Mouse (Mus musculus): Measurements from ENCODE around the gene Ggact.

Gene Ggact

DNA sequence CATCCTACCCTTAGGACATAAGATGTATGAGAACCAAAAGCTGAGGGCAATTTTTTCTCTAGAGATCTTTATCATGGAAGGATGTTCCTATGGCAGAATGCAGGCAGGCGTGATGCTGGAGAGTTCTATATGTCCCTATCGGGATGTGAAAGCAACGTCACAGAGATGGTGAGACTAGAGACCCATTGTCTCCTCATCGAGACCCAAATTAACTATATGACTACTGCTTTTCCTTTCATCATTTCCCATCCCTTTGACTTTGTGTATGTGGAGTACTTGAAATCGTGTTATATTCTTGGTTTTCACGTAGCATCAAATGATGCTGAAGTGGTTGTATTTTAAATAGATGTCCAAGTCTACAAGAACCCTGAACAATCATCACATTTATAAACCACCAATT lies at the start of gene Ggact:
TSS of gene Ggact (minus strand) at position 101 of the 400 bp plus-strand sequence.
- no peak for DNase-seq (ENCODE audit: low spot score)

DNA sequence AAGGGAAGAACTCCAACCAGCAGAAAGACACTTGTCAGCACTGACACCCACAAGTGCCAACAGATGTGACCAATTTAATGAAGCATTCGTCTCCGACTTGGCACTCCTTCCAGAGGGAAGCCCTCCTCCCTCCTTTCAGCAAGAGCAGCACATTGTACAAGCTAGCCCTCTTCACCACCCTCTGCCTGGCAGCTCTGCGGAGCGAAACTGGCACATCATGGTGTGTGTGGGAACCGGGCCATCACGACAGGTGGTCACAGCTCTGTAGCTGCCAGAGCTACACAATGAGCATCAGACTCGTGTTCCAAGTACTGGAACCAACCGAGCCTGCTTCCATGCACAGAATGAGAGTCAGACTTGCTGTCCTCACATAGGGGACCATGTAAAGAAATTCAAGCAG lies 44.4 kb upstream of the Ggact start:
- peak; percentile 23 for DNase-seq (ENCODE audit: low spot score)

DNA sequence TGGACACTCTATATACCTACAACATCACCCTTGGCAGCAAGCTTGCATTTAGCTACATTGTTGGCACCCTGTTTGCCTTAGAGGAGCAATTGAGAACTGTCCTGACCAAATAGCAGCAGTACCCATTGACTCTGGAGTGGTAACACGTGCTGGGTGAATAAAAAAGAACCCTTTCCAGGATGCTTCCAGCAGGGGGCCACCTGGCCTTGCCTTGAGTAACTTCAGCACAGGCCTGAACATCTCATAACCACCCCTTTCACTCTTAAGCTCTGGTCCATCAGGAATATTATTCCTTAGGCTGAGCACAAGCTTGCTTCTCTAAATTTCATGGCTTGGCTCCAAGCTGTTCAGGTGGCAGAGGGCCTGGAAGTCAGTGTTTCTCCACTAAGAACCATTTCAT lies 39.8 kb upstream of the Ggact start:
- peak; percentile 44 for DNase-seq (ENCODE audit: low spot score)

DNA sequence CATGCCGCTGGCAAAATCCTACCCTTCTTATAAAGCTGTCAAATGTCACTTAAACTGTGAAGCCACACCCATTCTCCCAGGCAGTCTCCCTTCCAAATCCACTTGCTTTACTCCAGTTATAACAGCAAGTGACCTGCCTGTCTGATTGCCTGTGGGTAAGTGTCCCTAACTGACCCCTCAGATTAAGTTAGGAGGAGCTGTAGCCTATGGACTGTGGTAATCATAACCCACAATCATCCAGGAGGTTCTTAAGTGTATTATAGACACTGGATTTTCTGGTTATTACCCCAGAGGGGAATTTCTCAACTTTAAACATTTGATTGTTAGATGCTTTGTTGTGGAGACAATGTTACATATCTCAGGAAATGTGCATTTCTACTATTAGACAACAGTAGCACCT lies 39.0 kb upstream of the Ggact start:
- DNase-seq (ENCODE audit: low spot score), result no peak

DNA sequence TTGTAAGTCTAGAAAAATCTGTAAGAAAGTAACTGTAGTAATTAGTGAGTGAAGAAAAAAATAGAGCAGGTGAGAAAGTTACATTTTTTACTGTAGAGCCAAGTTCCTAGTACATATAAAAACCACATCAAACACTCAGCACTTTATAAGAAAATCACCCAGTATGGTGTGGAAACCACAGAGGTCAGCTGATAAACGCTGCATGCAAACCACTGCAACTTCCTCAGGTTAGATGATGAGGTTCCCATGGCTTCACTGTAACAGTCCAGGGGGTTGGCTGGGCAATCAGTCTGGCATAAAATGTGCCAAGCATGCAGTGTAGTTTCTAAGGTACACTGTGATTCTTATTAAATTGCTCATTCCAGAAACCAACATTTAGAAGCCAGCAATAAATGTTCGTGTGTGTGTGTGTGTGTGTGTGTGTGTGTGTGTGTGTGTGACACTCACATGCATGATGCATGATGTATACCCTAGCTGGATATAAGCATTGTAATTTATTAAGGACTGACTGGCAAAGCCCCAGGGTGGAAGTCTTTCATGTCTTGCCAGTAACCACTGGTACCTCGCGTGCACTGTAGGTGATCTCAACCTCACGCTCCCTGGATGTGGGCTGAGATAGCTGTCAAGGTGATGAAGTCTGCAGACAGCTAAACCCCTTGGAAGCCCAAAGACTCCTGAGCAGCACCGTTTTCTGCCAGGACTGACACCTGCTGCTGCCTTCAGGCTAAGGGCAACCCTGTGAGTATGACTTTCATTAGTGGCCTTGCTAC lies 38.3 kb upstream of the Ggact start:
- no peak for DNase-seq (ENCODE audit: low spot score)

DNA sequence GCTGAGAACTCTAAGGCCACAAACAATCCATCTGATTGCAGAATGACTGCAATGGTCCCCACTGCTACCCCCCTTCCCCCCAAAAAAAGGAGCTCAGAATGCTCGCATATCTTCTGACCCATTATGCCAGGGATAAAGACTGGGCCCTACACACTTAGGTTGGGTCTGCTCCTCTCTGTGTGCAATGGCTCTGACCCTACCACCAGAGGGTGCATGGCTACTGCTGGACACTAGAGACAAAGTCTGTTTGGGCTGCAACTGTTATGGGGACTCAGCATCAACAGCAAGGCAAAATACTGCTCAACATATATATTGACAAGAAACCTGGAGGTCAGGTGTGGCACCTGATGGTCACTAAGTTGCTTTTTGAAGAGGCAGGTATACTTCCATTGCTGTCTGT lies 37.4 kb upstream of the Ggact start:
- no peak for DNase-seq (ENCODE audit: low spot score)

DNA sequence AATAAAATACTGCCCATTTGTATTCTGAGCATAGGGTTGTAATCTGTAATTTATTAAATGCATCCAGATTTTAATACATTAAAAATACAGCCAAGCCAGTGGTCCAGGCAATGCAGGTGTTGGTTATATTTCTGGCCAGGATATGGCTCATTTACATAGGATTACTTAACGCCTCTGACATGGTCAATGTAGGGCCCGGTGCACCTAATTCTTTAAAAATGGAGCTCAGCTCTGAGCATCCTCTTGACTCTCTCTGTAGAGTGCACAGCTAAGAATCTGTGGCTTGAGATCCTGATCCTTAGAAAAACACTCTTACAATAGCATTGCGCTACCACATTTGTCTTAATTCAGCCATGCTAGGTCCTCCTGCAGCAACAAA lies 29.9 kb upstream of the Ggact start:
- DNase-seq (ENCODE audit: low spot score), result no peak

DNA sequence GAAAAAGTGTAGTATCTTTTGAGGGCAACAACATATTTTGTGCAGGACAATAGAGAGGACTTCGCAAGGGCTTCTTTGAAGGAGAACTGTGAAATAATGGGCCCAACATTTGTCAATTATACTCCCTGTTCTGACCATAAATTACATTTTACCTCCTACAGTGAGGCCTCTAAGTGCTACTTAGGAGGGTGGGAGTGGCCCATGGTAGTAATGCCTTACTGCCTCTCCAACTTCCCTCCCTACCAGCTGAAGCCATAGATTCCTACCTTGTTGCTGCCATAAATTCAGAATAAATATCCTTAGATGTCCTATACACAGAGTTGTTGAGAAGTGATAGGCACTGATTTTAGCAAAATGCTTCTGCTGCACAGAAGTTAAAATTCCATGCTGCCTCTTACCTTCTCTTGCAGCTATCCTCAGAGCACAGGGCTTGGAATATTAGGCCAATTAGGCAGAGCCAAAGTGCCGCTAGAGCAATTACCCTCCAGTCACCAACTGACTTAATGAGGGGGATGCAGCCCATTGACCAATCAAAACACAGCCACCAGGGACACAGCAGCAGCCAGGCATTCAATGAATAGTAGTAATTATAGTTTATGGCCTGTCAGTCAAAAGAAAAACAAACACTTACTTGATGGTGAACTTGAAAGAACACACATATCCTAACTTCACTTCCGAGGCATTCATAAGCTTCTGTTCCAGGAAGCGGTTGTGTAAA lies 29.4 kb upstream of the Ggact start:
- DNase-seq (ENCODE audit: low spot score), result no peak

DNA sequence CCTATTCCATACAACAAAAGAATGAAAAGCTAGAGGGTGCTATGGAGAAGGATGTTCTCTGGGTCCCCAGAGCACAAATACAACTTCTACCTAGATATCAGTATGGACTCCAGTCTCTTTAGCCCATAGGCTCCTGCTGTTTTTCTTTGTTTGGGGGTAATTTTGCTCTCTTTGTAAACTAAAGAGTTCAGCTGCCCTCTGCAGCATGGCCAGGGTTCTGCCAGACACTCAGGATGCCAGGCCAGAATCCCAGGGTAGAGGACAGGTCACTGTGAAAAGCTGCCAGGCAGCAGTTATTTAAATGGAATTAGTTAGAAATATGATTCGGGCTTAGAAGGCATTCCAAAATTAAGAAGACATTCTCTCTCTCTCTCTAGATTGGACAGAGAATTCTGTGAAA lies 22.9 kb upstream of the Ggact start:
- DNase-seq (ENCODE audit: low spot score), result no peak

DNA sequence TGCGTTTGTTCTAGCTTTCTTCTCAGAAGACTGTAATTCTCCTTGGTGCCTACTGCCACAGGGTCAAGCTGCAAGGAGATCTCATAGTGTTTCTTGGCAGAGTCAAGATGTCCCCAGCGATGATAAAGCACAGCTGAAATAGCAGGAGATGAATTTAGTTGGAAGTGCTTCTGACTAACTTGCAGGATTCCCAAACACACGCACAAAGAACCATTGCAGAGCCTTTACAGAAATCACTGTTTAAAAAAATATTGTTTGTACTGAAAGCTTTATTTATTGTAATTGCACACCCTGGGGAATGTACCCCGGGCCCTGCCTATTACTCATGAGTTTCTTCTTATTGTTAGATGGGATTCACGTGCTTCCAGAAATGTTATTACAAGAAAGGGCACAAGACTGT lies 6.5 kb upstream of the Ggact start:
- no peak for DNase-seq (ENCODE audit: low spot score)

DNA sequence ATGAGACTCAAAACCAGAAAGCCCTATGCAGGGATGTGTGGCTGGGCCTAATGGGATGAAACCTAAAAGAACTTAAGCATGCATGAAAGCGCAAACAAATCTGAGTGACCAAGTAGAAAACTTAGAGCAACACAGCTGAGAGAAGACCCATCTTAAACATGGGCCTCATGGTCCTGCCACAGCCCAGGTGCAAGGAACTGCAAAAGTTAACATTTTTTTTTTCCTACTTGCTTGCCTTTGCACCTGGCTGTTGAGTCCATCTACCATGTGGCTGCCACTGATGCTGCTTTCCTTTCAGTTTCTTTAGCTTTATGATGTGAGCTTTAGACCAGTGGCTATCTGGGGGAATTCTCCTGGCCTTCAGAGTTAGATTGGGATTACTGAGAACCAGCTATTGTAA lies 4.1 kb upstream of the Ggact start:
- no peak for DNase-seq (ENCODE audit: low spot score)

DNA sequence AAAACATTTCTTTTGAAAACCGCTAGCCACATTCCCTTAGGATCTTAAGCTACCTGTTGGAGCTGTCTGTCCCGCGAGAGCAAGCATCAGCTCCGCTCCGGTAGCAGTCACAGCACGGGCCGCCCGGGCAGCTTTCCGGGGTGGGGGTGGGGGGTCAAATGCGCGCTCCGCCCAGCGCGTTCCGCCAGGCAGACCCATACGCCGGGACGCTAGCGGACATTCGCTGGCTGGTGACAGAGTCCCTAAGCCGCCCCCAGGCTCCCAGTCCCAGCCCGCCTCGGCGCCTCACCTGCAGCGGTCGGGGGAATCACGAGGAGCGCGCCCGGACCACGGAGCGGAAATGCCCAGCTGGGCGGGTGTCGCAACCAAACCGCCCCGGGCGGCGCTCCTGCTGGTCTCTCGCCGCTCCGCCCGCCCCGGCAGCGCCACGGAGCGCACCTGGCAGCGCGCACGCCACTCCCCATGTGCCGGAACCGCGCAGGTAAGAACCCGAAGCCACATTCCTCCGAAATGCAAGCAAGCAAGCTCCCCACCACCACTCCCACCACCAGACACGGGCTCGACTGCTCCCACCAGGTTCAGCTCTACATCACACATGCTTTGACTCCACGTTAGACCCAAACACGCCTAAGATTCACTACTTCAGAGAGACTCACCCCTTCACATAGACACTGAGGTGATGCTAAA lies 602 bp downstream of the Ggact start:
- DNase-seq (ENCODE audit: low spot score), result peak; percentile 72

DNA sequence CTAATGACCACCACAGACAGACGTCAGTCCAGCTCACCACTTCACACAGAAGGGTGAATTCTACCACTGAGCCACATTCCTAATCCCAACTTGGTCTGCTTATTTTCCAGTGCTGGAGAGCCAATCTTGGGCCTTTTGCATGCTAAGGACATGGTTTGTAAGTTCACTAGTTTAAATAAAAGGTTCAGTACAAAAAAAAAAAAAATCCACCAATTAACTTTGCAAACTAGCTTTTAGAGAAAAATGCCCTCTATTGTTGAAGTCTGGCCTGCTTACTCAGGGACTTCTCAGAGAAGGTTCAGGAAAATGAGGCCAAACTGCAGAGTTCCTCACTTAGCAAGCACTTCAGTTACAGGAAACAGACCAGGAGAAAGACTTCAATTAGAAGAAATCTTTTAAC lies 1.4 kb downstream of the Ggact start:
- no peak for DNase-seq (ENCODE audit: low spot score)

DNA sequence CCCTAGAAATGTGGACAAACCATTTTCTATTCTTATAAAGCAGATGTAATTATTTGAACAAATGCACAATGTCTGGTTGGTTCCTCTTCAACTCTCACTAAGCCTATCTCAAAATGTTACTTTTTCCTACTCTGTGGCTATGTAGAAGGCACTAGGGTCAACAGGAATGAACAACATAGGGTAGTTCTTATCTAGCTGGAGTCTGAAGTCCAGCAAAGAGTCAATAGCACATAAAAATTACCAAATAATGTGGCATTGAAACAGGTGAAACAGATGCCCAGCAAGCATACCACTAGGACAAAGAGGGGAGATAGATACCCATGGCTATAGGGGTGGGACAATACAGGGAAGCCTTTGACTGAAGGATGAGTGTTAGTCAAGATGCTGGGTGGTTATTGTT lies 2.3 kb downstream of the Ggact start:
- no peak for DNase-seq (ENCODE audit: low spot score)

DNA sequence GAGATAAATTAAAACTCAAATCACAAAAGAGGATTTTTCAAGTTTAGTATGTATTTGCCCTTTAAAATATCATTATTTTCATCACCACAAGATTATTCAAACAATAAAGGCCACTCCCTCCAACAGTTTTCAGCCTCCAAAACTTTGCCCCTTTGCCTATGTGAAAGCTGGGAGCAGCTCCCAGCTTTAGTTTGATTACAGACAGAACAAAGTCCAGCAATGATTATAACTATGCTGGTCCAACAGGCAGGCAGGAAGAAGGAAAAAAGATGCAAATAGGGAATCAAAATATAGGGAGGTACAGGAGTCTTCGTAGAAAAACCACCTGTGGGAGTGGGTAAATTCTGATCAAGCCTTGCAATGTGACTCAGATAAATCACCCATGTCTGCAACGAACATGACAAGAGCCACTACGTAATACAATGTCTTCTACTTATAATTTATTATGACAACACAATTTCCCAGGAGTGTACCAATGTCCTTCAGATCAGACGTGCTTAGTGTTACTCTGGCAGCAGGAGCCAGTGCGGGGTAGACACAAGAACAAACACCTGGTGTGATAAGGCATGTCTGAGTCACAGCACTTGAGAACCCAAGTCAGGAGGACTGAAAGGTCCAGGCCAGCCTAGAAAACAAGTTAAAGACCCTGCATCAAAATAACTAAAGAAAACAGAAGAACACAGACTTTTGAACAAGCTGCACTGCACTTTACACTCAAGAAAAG lies 4.0 kb downstream of the Ggact start:
- DNase-seq (ENCODE audit: low spot score), result no peak

DNA sequence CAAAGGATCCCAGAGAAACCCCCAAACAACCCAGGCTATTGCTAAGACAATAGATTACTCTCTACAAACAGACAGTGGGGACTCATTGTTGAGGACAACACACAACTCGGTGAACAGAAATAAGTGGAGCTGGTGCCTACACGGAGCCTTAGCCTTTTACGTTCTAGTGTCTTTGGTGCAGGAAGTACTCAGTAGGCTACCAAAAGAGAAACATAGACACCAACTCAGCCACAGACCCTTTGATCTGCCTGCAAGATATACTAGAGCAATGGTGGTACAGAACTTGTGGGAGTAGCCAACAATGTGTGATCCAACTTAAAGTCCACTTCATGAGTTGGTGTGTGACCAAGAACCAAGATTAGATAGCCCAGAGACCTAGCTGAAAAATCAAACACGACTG lies 5.5 kb downstream of the Ggact start:
- DNase-seq (ENCODE audit: low spot score), result no peak

DNA sequence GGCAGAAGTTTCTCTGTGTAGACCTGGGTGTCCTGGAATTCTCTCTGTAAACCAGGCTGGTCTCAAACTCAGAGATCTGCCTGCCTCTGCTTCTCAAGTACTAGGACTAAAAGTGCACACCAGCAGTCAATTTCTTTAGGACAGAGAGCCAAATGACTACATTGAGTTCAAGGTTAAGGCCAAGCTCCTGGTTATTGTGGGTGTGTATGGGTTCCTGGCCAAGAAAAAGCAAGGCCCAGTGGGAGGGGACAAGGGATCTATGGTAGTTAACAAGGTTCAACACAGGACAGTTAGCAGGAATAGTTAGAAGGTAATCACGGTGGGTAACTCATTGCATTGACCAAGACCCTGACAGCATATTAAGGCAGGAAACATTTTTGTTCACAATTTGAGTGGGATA lies 8.6 kb downstream of the Ggact start:
- no peak for DNase-seq (ENCODE audit: low spot score)

DNA sequence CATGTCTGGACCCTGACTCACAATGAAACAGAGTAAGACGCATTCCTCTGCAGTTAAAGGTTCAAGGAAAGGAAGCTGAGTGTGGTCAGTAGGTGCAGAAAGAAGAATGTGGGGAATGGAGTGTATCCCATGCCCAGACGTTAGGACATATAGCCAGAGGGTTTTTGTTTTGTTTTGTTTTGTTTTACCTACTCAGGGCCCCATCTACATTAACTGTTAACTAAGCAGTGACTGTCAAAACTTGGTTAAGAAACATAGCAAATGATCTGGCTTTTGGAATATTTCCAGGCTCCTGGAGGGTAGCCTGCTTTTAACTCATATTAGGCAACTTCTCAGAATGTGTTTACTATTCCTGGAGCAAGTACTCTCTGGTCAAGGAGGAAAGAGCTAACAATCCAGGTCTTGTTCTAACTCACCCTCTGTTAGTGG lies 9.6 kb downstream of the Ggact start:
- no peak for DNase-seq (ENCODE audit: low spot score)

DNA sequence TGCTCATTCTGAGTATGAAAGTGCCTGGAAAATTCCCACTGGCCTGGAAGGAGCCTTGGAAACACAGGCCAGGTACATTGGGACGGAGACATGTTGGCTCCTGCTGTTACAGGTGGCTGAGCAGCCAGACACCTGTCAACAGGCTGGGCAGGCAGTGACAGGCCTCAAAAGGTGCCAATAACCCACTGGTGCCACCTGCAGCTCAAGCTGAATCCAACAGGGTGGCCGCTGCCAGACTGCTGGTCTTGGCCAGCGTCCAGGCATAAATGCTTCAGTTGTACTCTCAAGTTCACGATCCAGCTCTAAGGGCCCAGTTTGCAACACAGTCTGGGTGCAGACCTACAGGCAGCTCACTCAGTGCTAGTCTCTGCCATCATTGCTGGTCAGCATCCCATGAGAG lies 10.7 kb downstream of the Ggact start:
- DNase-seq (ENCODE audit: low spot score), result peak; percentile 65

DNA sequence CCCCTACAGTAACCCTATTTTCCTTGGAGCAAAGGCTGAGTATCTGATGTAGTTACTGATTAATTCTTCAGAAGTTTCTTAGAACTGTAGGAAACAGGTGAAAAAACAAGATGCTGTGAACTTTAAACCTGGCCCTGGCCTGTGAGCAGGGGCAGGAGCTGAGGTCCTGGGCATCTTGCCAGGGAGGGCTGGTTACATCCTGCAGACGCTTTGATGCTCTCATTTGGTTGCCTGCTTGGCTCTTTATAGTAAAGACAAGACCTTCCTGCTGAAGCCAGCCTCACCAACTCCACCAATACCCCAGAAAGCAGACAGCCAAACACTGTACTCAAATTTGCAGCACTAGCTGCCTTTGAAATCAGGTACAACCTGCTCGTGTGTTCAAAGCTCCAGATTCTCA lies 11.4 kb downstream of the Ggact start:
- no peak for DNase-seq (ENCODE audit: low spot score)

DNA sequence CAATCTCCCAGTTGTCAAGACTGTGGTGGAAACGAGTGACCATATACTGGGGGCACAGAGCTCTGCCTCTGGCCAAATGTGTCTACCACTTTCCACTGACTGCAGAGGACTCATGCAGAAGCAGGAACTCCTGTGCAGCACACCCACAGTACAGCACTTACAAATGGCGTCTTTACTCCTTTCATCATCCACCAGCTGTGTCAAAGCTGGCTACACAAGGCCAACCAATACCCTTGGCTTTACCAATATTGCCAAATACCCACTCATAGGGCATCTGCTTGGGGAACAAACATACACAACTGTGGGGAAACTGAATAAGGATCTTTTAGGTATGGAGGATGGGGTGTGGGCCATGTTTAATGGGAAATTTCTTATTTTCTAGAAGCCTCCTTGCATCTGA lies 11.8 kb downstream of the Ggact start:
- DNase-seq (ENCODE audit: low spot score), result no peak

DNA sequence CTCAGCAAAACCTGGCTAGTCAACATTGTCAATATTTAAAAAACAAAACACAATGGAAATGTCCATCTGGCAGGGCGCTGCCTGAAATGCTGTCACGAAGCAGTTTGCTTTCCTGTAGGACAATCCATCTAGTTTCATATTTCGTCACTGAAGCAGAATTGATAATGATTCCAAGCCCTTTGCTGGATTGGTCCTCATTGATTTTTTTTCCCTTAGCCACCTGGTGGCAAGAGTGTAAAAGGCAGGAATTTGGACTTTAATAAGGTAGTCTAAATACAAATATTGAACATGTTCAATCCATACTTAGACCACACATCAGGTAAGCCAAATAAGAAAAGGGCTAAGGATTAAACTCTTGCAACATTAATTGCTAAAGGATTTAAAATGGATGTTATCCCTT lies 12.4 kb downstream of the Ggact start:
- no peak for DNase-seq (ENCODE audit: low spot score)

DNA sequence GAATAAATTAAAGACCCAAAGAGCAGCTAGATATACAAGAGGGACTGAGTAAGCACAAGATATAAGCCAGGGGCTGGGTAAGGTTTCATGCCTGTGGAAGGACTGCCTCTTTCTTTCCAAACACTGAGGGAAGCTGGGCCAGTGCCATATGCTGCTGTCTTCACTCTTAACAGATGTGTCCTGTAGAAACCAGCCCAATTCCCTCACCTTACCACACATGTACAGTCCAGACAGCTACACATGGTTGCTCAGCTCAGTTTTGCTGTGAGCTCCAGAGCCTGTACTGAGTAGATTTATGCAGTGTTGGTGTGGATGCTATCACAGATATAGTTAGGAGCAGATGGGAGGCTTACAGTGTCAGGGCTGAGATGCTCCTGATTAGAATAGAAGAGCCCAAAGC lies 12.9 kb downstream of the Ggact start:
- DNase-seq (ENCODE audit: low spot score), result no peak

Data from ovary, postnatal 36 days (tissue).